Mouse (Mus musculus) ovary, postnatal 36 days (tissue): ENCODE data around the gene Shbg.

Experiments
- DNase-seq: peaks from one replicate; pipeline ENCODE4 v3.0.0; 2022; ENCODE audit warnings: low spot score, mixed read lengths

Shbg gene

DNA sequence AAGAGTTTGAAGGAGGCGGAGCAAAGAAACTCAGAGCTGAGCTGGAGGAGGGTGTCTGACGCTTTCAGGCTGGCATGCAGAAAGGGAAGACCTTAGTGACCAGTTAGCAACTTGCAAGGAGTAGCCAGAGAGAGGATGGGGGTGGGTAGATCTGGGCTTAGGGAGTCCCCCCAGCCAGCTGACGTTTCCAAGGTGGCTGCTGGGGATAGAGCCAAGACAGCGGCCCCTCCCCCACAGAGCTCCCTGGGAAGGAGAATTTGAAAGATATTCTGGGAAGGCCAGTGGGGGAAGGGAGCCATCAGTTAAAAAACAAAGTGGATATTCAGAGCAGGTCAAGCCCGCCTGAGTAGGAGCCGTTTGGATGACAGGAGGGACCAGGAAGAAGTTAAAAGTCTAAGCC, 17.6 kb downstream of the Shbg start:
- DNase-seq = peak; percentile 86

GRCm38 (mm10) chr11:69599436-69599835, 18.3 kb downstream of the Shbg start:
- DNase-seq = no peak

- no peak for DNase-seq
These were observed 22.9 kb downstream of the Shbg start for GRCm38 (mm10) chr11:69594853-69595252.

DNA sequence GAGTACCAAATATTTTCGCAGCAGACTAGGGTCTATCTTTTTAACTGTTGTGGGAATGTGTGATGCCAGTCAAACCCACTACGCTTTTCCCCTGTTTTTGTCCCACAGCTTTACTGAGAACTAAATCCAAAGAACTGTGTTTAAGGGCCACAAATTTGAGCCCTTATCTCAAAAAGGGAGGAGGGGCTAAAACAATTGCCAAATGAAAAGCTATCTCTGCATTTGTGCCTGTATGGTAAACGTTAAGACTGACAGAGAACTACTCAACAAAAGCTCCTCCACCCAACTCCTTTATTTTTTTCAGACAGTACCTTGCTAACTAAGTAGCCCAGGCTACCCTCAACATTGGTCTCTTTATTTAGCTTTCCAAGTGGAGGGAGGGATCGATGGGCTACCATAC, 24.9 kb downstream of the Shbg start:
- no peak for DNase-seq

DNA sequence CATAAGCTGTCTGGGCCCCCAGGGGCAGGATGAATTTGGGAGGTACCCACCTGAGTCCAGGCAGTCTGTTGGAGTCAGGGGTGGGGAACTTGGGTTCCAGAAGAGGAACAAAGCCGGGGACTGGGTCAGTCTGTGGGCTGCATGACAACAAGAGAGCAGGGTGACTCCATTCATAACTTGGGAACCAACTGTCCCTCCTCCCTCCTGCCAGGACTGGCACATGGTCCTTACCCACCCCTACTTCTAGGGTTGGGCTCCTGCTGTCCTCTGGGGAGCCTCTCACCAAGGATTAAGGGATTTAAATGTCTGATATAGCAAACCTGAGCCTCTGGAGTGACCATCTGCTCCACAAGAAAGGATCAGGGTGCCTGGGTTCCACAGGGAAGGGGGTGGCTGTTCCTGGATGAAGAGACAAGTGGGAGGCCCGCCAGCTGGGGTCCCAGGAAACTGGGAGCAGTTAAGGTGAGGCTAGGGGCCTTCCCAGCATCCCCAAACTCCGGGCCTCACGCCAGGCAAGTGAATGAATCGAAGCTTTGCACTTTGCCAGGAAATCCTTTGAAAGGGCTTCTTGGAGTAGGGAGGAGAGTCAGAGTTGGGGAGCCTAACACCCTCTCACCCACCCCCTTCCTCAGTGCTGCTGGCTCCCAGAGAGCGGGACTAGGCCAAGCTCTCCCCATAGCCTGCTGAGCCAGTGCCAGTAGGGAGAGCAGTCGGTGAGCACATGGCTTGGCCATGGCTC, 25.6 kb downstream of the Shbg start:
- no peak for DNase-seq

GRCm38 (mm10) chr11:69591424-69591823, 26.3 kb downstream of the Shbg start:
- no peak for DNase-seq

- no peak for DNase-seq
These were observed 27.1 kb downstream of the Shbg start for GRCm38 (mm10) chr11:69590622-69591021.

DNA sequence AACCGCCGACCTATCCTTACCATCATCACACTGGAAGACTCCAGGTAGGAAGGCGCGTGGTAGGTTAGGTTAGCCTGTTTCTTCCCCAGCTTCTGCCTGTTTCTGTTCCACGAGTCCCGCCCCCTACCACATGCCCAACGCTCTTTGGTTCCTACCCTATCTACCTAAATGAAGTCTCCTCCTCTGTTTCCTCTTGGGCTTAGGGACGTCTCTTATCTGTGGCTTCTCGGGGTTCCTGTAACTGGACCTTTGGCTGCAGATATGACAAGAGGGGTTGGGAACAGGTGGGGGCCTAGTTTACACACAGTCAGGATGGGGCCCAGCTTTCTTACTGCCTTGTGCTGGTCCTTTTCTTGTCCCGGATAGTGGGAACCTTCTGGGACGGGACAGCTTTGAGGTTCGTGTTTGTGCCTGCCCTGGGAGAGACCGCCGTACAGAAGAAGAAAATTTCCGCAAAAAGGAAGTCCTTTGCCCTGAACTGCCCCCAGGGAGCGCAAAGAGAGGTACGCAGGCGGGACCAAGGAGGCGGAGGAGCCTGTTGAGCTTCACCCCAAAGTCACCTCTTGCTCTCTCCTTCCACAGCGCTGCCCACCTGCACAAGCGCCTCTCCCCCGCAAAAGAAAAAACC, 28.4 kb downstream of the Shbg start:
- DNase-seq = no peak

GRCm38 (mm10) chr11:69585718-69586325, 31.9 kb downstream of the Shbg start:
- no peak for DNase-seq

GRCm38 (mm10) chr11:69584937-69585336, 32.8 kb downstream of the Shbg start:
- no peak for DNase-seq

DNA sequence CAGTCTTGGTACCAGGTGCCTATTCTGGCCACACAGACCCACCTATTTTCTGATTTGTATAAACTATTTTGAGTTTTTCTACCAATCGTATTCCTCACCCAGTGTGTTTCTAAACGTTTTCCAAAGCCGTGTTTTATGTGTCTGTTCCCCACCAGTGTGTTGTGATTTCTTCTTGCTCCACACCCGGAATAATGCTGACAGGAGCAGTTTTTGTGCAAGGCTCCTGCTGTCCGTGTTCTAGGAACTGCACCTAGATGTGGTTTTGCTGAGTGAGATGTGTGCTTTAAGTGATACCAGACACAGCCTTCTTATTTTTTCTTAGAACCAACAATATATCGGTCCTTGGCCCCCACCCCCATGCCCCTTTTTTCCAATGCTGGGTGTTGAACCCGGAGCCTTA, 33.7 kb downstream of the Shbg start:
- no peak for DNase-seq

- DNase-seq = no peak
These were observed 35.4 kb downstream of the Shbg start for GRCm38 (mm10) chr11:69582230-69582805.

GRCm38 (mm10) chr11:69581814-69582213, 35.9 kb downstream of the Shbg start:
- no peak for DNase-seq

DNA sequence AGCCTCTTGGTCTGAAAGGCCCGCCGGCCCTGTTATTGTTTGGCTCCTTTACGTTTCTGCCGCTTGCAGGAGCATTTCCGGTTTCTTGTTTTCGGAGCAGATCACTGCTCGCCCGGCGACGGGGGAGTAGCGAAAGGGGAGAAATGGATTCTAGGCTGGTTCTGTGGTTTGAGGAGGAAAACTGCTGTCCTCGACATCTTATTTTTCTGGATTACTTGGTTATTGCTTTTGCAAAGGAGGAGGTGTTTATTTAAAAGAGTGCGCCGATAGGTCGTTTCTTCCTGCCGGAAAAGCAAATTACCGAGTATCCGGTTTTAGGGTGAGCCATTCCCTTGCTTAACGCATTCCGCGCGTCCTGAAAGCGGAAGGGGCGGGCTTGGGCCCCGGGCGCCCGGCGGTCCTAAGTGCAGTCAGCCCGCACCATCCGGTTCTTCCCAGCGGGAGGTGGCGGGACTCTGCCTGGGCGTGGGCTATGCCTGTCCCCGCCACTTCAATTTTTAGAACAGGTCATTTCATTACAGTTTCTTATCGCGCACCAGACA, 36.5 kb downstream of the Shbg start:
- peak; percentile 89 for DNase-seq

DNA sequence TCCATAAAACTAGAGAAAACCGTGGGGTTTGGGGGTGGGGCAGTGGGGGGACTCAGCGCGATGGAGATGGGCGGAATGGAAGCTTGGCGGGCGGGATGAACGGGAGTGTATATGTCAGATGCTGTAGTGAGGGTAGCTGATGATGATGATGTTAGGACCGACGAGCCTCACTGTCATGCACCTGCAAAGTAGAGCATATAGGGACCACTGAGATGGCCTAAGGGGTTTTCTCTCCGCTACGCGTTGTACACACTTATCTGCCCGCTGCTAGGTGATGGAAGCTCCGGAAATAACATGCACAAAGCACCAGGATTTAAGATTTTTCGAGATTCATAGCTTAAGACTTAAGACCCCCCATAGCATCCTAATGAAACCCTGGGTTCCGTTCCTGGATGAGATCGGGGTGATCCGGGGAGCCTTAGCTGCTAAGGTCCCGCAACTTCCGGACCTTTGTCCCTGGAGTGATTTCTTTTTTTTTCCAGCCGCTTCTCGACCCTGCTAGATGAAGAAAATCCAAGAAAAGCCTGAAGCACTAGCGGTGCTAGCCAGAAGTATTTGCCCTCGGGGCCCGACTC, 37.0 kb downstream of the Shbg start:
- no peak for DNase-seq

DNA sequence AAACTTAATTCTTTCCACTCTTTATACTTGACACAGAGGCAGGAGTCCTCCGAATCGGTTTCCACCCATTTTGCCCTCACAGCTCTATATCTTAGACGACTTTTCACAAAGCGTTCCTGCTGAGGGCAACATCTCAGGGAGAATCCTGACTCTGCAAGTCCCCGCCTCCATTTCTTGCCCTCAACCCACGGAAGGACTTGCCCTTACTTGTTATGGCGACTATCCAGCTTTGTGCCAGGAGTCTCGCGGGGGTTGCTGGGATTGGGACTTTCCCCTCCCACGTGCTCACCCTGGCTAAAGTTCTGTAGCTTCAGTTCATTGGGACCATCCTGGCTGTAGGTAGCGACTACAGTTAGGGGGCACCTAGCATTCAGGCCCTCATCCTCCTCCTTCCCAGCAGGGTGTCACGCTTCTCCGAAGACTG, 37.6 kb downstream of the Shbg start, which contains the start of the genes Wrap53 and Trp53:
Gene Wrap53 (minus strand): TSS at position 165 of the 424 bp plus-strand sequence.
Gene Trp53 (plus strand): TSS at position 269 of the 424 bp plus-strand sequence.
- peak; percentile 85 for DNase-seq

DNA sequence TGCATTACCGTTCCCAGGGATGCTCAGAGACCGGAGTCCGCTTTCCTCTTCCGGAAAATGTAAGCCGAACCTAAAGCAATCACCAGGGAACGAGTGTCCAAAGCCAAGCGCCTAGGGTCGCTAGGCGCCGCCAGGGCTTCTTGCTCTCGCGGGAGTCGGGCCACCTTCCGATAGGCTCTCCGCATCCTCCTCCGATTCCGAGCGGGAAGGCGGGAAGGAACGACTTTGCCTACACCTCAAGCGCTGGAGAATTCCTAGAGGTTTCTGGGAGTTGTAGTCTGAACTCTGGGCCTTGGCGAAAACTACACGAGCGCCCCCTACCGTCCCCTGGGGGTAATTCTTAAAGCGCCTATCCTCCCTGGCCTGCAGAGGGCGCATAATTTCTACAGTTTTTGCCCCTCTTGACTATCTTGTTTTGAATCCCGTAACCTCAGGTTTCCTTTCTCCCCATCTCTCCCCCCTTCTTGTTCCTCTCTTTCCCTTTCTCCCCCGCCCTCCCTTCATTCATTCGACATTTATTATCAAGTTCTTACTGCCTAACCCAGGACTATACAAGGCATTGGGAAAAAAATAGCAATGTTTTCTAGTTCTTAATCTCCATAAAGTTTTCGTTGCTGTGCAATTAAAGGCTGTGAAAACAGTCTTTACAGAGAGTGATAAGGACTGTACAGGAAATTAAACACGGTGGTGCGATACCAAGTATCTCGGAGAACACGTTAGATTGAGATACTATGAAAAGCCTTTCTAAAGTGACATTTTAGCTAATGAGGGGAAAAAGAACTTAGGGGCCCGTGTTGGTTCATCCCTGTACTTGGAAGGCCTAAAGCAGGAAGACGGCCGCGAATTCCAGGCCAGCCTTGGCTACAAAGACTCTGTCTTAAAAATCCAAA, 38.3 kb downstream of the Shbg start:
- DNase-seq = peak; percentile 94

- no peak for DNase-seq
These were observed 39.4 kb downstream of the Shbg start for GRCm38 (mm10) chr11:69578301-69578700.

DNA sequence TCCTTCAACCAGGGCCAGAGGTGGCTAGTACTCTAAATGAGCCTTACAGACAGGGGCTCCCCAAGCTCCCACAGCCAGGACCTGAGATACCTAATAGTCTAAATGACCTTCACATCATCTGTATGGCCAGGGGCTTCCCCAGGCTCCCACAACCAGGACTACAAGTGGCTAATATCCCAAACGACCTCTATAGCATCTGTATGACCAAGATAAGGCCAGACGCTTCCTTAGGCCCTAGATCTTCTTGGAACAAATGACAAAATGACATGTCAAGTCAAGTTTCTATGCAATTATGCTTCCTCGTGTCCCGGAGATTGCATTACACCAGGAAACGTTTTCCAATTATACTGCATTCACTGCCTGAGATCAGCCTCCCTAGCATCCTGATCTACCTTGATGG, 41.4 kb downstream of the Shbg start:
- no peak for DNase-seq

GRCm38 (mm10) chr11:69575220-69575619, 42.5 kb downstream of the Shbg start:
- no peak for DNase-seq

GRCm38 (mm10) chr11:69565131-69565530, 52.6 kb downstream of the Shbg start:
- DNase-seq = no peak
